Mouse (Mus musculus): ENCODE measurements around the gene Olfr47. TPM values are rescaled to one million over a fixed set of nuclear protein-coding genes. Genes with fewer than 3 reads are reported as not detected.

Gene Olfr47
- polyA plus RNA-seq, 1 experiment from 2014 or later: not detected

- peak within 1 kb of the TSS; percentile 57 for H3K27ac ChIP-seq
Measured at GRCm38 (mm10) chr6:43265363-43266041, 34.2 kb downstream of the Olfr47 start, which contains the start of gene Arhgef5. Arhgef5 (plus strand) TSS chr6:43265582.

GRCm38 (mm10) chr6:43266356-43266755, 35.0 kb downstream of the Olfr47 start:
- Histone ChIP-seq H3K9me3 (no peaks in the 10 kb centered on the region), H3K9ac (no peak overlapping the region), H3K4me3 (peak overlapping the region; percentile 61), H3K36me3 (no peaks in the 10 kb centered on the region), H3K27me3 (no peaks in the 10 kb centered on the region), H3K27ac (peak overlapping the region; percentile 57; the same call in 1 of the 2 replicates), H3K4me1 (peaks cover 12% of the 10 kb centered on the region), H3K4me2 (peak overlapping the region; percentile 83)
- ATAC-seq (ENCODE audit: insufficient number of reproducible peaks, low FRiP score, low TSS enrichment, low read depth): no peak
- 6% methylated on average over 8 of the region's 8 CpGs for WGBS

More at GRCm38 (mm10) chr6:43265363-43266041, 34.2 kb downstream of the Olfr47 start, which contains the start of gene Arhgef5:
- H3K4me1 ChIP-seq: peaks cover 12% of the 10 kb centered on the region
- ATAC-seq (ENCODE audit: insufficient number of reproducible peaks, low FRiP score, low TSS enrichment, low read depth): peak; percentile 71
- no peaks in the 10 kb centered on the region for H3K9me3 ChIP-seq
- H3K9ac ChIP-seq: peak within 1 kb of the TSS; percentile 58
- H3K4me3 ChIP-seq: peak within 1 kb of the TSS; percentile 61
- WGBS: under 1% methylated on average over 35 of the region's 48 CpGs
- no peaks in the 10 kb centered on the region for H3K27me3 ChIP-seq
- no peaks in the 10 kb centered on the region for H3K36me3 ChIP-seq
- peak within 1 kb of the TSS; percentile 83 for H3K4me2 ChIP-seq

- Histone ChIP-seq H3K4me2 (no peak overlapping the region), H3K4me3 (no peak overlapping the region), H3K27me3 (no peaks in the 10 kb centered on the region), H3K4me1 (no peaks in the 10 kb centered on the region), H3K9ac (no peak overlapping the region), H3K27ac (no peak overlapping the region), H3K36me3 (peaks cover 22% of the 10 kb centered on the region), H3K9me3 (no peaks in the 10 kb centered on the region)
- no peak for ATAC-seq (ENCODE audit: insufficient number of reproducible peaks, low FRiP score, low TSS enrichment, low read depth)
Measured at GRCm38 (mm10) chr6:43272597-43272996, 41.3 kb downstream of the Olfr47 start.

GRCm38 (mm10) chr6:43274123-43274522, 42.8 kb downstream of the Olfr47 start:
- Histone ChIP-seq H3K27ac (no peak overlapping the region), H3K4me1 (no peaks in the 10 kb centered on the region), H3K9me3 (no peaks in the 10 kb centered on the region), H3K36me3 (peaks cover 22% of the 10 kb centered on the region), H3K27me3 (no peaks in the 10 kb centered on the region), H3K9ac (no peak overlapping the region), H3K4me2 (no peak overlapping the region), H3K4me3 (no peak overlapping the region)
- ATAC-seq (ENCODE audit: insufficient number of reproducible peaks, low FRiP score, low TSS enrichment, low read depth): no peak
- 82% methylated on average over 4 of the region's 4 CpGs for WGBS

- Histone ChIP-seq H3K36me3 (peaks cover 41% of the 10 kb centered on the region), H3K27me3 (no peaks in the 10 kb centered on the region)
Measured at GRCm38 (mm10) chr6:43278247-43278646, 46.9 kb downstream of the Olfr47 start.

GRCm38 (mm10) chr6:43280481-43280880, 49.2 kb downstream of the Olfr47 start:
- no peaks in the 10 kb centered on the region for H3K27me3 ChIP-seq
- H3K9ac ChIP-seq: no peak overlapping the region
- 93% methylated on average over 5 of the region's 5 CpGs for WGBS
- H3K36me3 ChIP-seq: peaks cover 46% of the 10 kb centered on the region
- H3K4me2 ChIP-seq: no peak overlapping the region
- H3K9me3 ChIP-seq: no peaks in the 10 kb centered on the region
- H3K4me1 ChIP-seq: no peaks in the 10 kb centered on the region
- ATAC-seq (ENCODE audit: insufficient number of reproducible peaks, low FRiP score, low TSS enrichment, low read depth): no peak
- no peak overlapping the region for H3K27ac ChIP-seq
- no peak overlapping the region for H3K4me3 ChIP-seq

More at GRCm38 (mm10) chr6:43278247-43278646, 46.9 kb downstream of the Olfr47 start:
- no peak for ATAC-seq (ENCODE audit: insufficient number of reproducible peaks, low FRiP score, low TSS enrichment, low read depth)
- Histone ChIP-seq H3K27ac (no peak overlapping the region), H3K4me1 (no peaks in the 10 kb centered on the region), H3K9ac (no peak overlapping the region), H3K4me2 (no peak overlapping the region), H3K9me3 (no peaks in the 10 kb centered on the region), H3K4me3 (no peak overlapping the region)

Other genes with a start within 250 kb of the Olfr47 start
- not detected in 2 replicates for gene Olfr441, start 125.2 kb upstream of the Olfr47 start, polyA plus RNA-seq (2015; fragmentation: Nextera tagmentation; extraction: Ambion mirVana)
- not detected in 2 replicates for gene Olfr237-ps1, start 85.0 kb upstream of the Olfr47 start, polyA plus RNA-seq (2015; fragmentation: Nextera tagmentation; extraction: Ambion mirVana)
- gene Olfr437, start 68.2 kb upstream of the Olfr47 start, polyA plus RNA-seq (2015; fragmentation: Nextera tagmentation; extraction: Ambion mirVana): not detected in 2 replicates
- not detected in 2 replicates for gene Olfr13, start 59.4 kb upstream of the Olfr47 start, polyA plus RNA-seq (2015; fragmentation: Nextera tagmentation; extraction: Ambion mirVana)
- gene Olfr435, start 34.4 kb upstream of the Olfr47 start, polyA plus RNA-seq (2015; fragmentation: Nextera tagmentation; extraction: Ambion mirVana): not detected in 2 replicates
- gene Olfr434, start 18.5 kb upstream of the Olfr47 start, polyA plus RNA-seq (2015; fragmentation: Nextera tagmentation; extraction: Ambion mirVana): not detected in 2 replicates
- 13.1 and 14.3 TPM in 2 replicates for gene Arhgef5, start 34.1 kb downstream of the Olfr47 start, polyA plus RNA-seq (2015; fragmentation: Nextera tagmentation; extraction: Ambion mirVana)
- gene Nobox, start 78.0 kb downstream of the Olfr47 start, polyA plus RNA-seq (2015; fragmentation: Nextera tagmentation; extraction: Ambion mirVana): not detected in 2 replicates